Mouse (Mus musculus) heart, postnatal 10 days (tissue): ENCODE measurements at regions not wholly inside any gene's neighbourhood (a gene's known extent, or its start where the extent isn't known, plus 50 kb on each side); places are given as distances from the start of the nearest gene placed in this dataset.
"Not testable (repeated sequence)": the region's sequence is repeated elsewhere in the genome, so short reads cannot be mapped to it uniquely, and the experiment has no call there.

Experiments
- DNase-seq, 2 experiments: peaks; one replicate each; pipeline ENCODE4 v3.0.0; 2021
- intact Hi-C: fragments of 180-260 bp; cut with DNase I; formaldehyde crosslinking; loops from one replicate; pipeline ENCODE4 v1.15.1; 2025

DNA sequence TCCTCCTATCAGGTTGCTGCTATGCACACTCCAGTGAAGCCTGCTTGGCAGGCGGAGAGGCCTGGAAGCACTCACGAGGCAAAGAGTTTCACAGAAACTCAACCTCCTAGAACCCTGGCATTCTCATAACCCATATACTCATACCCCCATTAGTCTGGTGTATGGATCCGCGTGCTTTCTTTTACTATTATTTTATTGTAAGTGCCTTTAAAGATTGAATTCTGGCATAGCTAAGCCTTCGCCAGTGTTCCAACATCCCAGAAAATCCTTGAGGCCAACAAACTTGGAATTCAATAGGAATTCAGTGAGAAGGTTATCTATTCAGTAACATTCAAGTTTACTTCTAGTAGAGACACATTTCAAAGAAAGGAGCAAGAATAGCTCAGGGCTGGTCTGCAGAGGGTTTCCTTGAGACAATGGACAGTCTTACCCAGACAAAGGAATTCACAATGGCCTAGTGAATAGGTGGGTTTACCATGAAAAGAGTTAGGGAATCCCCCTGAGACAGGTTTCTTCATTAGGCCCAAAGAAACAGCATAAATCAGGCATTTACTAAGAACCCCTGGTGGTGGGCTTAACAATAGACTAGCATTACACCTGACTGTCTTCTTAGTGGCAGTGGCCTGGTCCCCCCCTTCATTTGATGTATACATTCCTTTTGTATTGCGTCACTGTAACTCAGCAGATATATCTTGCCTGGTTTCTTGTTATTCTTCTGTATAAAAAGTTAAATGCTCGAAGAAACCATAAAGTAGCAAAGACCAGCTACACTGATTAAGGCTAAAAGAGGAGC lies 80.8 kb upstream of the Gm15446 start:
- intact Hi-C loops, DNase-seq: not testable (repeated sequence)

DNA sequence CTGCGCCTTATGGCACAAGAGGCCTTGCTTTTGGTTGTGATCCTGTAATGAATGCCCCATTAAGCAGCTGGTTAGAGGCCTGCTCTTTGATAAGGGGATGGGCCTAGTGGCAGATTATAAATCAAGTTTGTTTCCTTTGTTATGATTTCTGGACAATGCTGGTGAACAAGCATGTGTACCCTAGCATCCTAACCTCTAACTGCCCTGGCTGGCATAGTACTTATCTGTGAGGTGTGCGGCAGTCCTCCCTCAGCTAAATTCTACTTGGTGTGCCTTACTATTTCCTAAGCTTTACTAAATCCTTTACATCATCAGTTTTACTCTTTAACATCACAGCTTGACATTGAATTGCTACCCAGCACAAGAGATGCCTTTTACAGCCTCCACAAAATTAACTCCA lies 79.0 kb upstream of the Gm15446 start:
- DNase-seq, intact Hi-C loops: not testable (repeated sequence)

DNA sequence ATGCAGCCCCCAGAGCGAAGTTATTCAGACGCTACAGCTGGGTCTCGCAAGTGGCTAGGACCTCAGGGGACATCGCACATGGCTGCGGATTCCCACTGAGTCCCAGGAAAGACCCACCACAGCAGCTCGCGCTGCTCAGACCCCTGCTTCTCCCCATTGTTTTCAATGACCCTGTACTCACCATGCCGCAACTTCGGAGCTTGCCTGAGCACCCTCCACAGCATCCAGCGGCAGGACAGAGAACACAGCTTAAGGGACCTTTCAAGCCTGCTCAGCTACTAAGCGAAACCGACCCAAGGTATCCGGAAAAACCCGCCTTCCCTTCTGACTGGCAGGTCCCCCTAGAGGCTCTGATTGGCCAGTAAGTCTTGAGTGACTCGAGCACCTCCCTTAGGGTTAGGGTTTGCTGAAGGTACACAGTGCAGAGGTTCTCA lies 78.4 kb upstream of the Gm15446 start:
- intact Hi-C loops = no loop called here
- peak; percentile 24 to 26 for DNase-seq

DNA sequence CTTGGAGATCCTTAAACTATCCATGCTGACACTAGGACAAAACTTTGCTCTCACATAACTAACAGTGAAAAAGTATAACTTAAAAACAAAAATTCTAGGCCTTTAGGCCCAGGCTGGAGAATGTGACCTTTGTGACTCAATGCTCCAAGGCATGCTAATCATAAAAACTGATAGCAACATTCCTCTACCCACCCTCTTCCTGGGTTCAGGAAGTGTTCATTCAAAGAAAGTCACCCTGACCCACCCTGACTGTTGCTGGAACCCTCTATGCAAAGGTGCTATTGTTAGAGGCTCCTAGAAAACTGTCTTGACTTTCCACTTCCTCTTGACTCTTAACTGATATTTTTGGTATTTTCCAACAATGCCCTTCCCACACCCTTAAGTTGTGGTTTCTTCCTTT lies 72.0 kb upstream of the Gm15446 start:
- intact Hi-C loops, DNase-seq: not testable (repeated sequence)

DNA sequence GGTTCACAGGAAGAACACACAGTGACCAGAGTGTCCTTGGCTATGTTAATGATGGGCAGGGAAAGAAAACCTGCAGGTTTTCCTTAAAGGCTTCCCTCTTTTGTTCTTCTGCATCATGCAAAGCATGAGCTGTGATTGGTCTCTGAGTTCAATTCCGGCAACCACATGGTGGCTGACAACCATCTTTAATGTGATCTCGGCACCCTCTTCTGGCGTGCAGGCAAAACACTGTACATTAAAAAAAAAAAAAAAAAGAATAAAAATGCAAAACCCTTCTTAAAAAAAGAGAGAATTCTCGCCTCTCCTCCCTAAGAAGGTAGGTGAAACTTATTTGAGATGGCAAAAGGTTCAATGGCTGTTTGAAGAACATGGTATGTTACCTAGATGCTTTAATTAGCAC lies 62.8 kb upstream of the Gm15446 start:
- intact Hi-C loops = loop anchor here (10.0 kb wide), 1 partner anchor 306 kb away; the partner anchor contains the start of gene Crlf2
- DNase-seq = no peak

DNA sequence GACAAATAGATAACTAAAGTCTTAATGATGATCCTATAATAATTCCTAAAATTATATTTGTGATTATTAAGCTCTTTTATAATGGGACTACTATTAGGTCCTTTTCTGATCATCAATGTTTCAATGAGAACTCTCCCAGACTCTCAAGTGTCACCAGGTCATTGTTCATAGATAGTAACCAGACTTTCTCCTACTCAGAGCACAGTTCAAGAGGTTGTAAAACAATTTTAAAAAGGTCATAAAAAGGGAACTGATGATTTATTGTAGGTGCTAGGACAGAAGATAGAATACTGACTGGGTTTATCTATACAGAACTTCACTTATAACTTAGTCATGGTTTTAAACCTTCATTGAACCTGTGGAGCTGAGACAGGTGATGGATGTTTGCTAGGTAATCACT lies 58.7 kb upstream of the Gm15446 start:
- not testable (repeated sequence) for DNase-seq
- intact Hi-C loops = loop anchor here (10.0 kb wide), 1 partner anchor 310 kb away; the partner anchor contains the start of gene Crlf2

DNA sequence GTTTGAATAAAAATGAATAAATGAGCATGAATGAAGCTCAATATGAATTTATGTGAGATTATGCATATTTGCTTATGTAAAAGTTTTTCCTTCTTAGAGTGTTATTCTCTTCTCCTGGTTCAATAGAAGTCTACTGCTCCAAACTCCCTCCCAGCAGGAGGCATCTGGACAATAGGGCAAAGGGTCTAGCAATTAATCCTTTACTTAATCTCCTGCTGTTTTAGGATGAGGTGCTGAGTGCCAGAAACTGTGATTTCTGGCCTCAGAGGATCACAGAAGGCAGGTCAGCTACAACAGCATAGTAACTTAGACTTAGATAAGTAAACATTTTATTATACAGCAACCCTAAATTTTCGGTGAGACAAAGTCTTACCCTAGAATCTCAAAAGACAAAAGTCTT lies 57.6 kb upstream of the Gm15446 start:
- no peak for DNase-seq
- intact Hi-C loops = loop anchor here (5.0 to 10.0 kb wide), 2 partner anchors 192 to 311 kb away; partner anchors contain the start of gene Crlf2

DNA sequence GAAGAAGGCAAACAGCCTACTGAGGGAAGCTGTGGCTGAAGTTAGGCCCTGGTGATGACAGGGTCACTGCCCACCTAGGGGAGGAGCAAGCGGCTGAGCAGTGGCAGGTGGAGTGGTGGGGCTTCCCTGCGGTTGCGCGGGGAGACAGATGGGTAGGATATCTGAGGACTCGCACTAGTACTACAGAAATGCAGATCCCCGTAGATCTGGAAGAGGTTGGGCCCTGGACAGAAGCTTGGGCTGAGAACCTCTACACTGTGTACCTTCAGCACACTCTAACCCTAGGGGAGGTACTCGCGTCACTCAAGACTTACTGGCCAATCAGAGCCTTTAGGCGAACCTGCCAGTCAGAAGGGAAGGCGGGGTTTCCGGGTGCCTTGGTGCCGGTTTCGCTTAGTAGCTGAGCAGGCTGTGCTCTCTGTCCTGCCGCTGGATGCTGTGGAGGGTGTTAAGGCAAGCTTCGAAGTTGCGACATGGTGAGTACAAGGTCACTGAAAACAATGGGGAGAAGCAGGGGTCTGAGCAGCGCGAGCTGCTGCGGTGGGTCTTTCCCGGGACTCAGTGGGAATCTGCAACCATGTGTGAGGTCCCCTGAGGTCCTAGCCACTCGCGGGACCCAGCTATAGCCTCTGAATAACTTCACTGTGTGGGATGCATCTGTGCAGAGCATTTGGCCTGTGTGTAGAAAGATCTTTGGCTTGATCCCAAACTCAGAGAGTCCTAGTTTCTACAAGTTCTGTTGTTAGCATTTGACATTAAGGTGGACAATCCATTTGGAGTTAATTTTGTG lies 56.7 kb upstream of the Gm15446 start:
- intact Hi-C loops = loop anchor here (5.0 to 10.0 kb wide), 2 partner anchors 191 to 312 kb away; partner anchors contain the start of gene Crlf2
- DNase-seq = peak; percentile 89 to 91

DNA sequence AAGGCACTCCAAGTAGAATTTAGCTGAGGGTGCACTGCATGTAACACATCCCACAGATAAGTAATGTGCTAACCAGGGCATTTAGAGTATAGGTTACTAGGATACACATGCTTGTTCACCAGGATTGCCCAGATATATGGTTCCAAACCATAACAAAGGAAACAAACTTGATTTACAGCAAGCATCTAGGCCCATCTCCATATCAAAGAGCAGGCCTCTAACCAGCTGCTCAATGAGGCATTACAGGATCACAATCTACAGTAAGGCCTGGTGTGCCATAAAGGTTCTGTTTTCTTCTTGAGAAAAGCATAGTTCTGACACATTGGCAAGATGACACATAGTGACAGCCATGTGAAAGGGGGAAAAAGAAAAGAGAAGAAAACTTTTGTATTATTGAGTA lies 56.0 kb upstream of the Gm15446 start:
- intact Hi-C loops = loop anchor here (5.0 to 10.0 kb wide), 2 partner anchors 190 to 312 kb away; partner anchors contain the start of gene Crlf2
- DNase-seq = not testable (repeated sequence)
